Mouse (Mus musculus): ENCODE measurements at regions not wholly inside any gene's neighbourhood (a gene's known extent, or its start where the extent isn't known, plus 50 kb on each side); places are given as distances from the start of the nearest gene placed in this dataset.
A peak's percentile ranks its signal among the peaks of the same experiment; 100 is the strongest.

DNA sequence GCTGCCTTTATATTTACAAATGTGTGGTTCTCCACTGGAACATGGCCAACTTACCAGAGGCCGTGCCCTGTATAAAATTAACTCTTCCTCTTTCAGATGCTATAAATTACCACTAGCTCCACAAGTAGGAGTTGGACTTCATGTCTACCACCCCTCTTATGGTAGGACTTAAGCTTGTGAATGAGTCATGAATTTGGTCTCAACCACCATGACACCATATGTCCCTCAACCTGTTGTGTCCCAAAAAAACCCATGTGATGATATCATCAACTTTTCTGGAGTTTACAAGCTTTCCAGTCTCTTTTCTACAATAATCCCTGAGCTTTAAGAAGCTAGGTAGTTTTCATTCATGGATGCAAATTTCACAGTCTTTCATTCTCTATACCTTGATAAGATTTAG, 1951.4 kb downstream of the Pcdh7 start:
- DNase-seq (ENCODE audit: low spot score in 2 of 2) = no peak

DNA sequence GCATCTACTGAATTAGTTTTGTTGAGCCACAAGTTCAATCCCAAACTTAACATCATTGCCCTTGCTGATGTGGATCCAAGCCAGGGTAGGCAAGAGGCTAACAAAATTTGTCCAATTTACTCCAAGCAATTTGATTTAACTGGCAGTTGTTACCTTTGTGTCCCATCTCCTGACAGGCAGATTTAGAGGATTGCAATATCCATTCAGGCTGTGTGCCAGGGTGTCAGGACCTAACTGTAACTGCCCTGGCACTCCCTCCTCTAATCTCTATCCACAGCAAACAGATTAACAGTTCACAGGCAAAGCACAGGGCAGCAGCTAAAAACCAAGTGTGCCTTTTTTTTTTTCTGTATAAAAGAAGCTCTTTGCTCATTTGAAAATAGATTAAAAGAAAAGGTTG, 1982.2 kb downstream of the Pcdh7 start:
- no peak for DNase-seq (ENCODE audit: low spot score in 2 of 2)

DNA sequence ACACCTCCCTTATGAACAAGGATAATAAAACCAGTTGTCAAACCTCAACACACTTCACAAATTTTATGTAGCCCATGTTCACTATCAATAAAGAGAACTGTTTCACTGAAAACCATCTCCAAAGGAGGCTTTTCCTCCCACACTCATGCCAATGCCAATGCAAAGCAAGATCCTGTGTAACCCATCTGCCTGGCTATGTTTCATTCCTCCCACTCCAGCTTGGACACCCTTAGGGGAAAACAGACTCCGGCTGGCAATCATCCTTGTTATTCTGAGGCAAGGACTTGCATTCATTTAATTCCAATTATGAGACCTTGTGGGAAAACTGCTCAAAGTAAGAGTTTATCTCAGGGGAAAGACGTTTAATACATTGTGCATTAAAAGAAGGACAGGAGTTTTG, 1997.7 kb downstream of the Pcdh7 start:
- DNase-seq (ENCODE audit: low spot score in 2 of 2) = peak; percentile 5 to 10

DNA sequence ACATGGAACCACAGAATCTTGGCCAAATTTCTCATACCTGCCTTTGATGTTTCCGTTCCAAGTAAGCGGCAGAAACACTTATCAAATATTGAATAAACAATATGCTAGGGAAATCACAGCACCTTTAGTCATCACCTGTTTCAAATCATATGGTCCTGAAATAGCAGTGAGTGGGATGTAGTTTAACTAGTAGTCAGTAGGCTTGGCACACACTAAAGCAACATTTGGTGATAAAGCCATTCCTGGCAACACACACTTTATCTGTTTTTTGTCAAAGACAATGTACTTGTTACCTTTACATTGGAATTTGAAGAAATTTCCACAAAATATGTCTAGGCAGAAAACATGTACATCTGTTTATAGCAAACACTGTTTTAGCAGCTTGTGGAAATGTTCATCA, 2038.5 kb downstream of the Pcdh7 start:
- no peak for DNase-seq (ENCODE audit: low spot score in 2 of 2)

DNA sequence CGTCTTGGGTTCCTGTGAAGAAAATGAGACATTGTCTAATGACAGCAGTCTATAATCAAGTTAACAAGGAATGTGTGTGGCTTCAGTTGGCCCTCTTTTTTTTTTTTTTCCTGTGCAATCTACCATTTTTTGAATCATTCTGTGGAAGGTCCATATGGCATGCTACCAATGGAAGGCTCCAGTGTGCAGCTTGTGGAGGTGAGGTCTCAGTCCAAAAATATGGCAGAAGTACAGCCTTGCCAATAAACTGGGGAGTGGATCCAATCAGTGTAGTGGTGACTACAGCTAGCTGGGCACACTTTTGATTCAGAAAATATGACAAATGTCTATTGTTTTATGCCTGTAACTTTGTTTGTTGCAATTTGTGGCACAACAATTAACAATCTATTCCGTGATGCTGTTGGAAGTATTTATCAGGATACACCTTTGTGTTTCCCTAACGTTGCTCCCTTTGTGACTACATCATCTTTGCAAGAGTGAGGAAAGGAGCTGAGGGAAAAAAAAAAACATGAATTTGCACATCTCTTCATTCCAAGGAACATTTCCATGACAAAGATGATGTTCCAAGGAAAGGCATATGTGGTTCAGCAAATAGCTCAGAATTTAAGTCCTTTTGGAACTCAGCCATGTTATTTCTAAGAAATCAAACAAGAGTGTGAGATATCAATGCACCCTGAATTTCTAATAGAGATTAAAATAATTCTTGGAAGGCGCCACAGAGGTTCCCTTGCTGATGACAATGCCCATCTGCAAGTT, 2039.1 kb downstream of the Pcdh7 start:
- peak in 1 of 2 experiments; percentile 2 for DNase-seq (ENCODE audit: low spot score in 2 of 2)
